Mouse (Mus musculus): Measurements from ENCODE around the gene Cabp4. TPM values are rescaled to one million over a fixed set of nuclear protein-coding genes. Genes with fewer than 3 reads are reported as not detected.
"Not testable (repeated sequence)": the region's sequence is repeated elsewhere in the genome, so short reads cannot be mapped to it uniquely, and the experiment has no call there.

Gene Cabp4
- polyA plus RNA-seq, 1 experiment from 2014 or later: 0.22 TPM

GRCm38 (mm10) chr19:4125741-4126696 lies 17.8 kb downstream of the Cabp4 start, which contains the start of gene Aip:
Aip (minus strand) TSS chr19:4125858.
- Histone ChIP-seq H3K36me3 (replicated peaks) (no peaks in the 10 kb centered on the region; the same call in 1 of the 2 replicates), H3K9me3 (no peaks in the 10 kb centered on the region), H3K9ac (peak within 1 kb of the TSS; percentile 75), H3K27me3 (replicated peaks) (no peaks in the 10 kb centered on the region), H3K4me2 (peak within 1 kb of the TSS; percentile 70), H3K27ac (peak within 1 kb of the TSS; percentile 78), H3K4me3 (peak within 1 kb of the TSS; percentile 74), H3K4me1 (peaks cover 26% of the 10 kb centered on the region)
- WGBS: under 1% methylated on average over 64 of the region's 64 CpGs
- peak; percentile 92 for ATAC-seq (replicated peaks)

DNA sequence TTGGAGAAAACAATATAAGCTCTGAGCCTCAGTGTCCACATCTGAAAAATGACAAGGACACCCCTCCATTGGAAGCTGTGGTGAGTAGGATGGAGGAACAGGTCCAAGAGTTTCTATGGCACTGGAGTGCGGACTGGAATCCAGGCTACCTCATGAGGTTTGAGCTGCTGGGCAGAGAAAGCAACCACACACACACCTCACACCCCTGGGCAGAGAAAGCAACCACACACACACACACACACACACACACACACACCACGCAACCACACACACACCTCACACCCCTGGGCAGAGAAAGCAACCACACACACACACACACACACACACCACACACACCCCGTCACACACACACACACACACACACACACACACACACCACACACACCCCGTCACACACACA lies 18.6 kb downstream of the Cabp4 start:
- Histone ChIP-seq H3K4me3 (peak overlapping the region; percentile 74), H3K4me2 (peak overlapping the region; percentile 70), H3K27ac (peak overlapping the region; percentile 78), H3K9ac (peak overlapping the region; percentile 75), H3K4me1 (peaks cover 31% of the 10 kb centered on the region)
- not testable (repeated sequence) for H3K27me3 ChIP-seq (replicated peaks); H3K36me3 ChIP-seq (replicated peaks); H3K9me3 ChIP-seq
- 7% methylated on average over 4 of the region's 4 CpGs for WGBS
- ATAC-seq (replicated peaks): peak; percentile 37

GRCm38 (mm10) chr19:4124432-4124831 lies 19.4 kb downstream of the Cabp4 start:
- H3K4me3 ChIP-seq: no peak overlapping the region
- peaks cover 36% of the 10 kb centered on the region for H3K4me1 ChIP-seq
- 88% methylated on average over 4 of the region's 4 CpGs for WGBS
- no peak overlapping the region for H3K9ac ChIP-seq
- no peaks in the 10 kb centered on the region for H3K27me3 ChIP-seq (replicated peaks)
- H3K36me3 ChIP-seq (replicated peaks): no peaks in the 10 kb centered on the region; the same call in 1 of the 2 replicates
- ATAC-seq (replicated peaks): no peak
- no peaks in the 10 kb centered on the region for H3K9me3 ChIP-seq
- no peak overlapping the region for H3K4me2 ChIP-seq
- H3K27ac ChIP-seq: no peak overlapping the region

GRCm38 (mm10) chr19:4122411-4123370 lies 21.1 kb downstream of the Cabp4 start:
- 0 out of 2 replicates have a peak, but pooled peaks cover 2% of the 10 kb centered on the region for H3K36me3 ChIP-seq (replicated peaks)
- H3K9ac ChIP-seq: no peak overlapping the region
- H3K9me3 ChIP-seq: no peaks in the 10 kb centered on the region
- peaks cover 32% of the 10 kb centered on the region for H3K4me1 ChIP-seq
- WGBS: 89% methylated on average over 7 of the region's 7 CpGs
- no peak overlapping the region for H3K4me2 ChIP-seq
- H3K4me3 ChIP-seq: no peak overlapping the region
- H3K27me3 ChIP-seq (replicated peaks): no peaks in the 10 kb centered on the region
- no peak overlapping the region for H3K27ac ChIP-seq
- ATAC-seq (replicated peaks): no peak

- H3K27ac ChIP-seq: peak overlapping the region; percentile 86; the same call in 1 of the 2 replicates
- H3K9ac ChIP-seq; ATAC-seq (replicated peaks); H3K36me3 ChIP-seq (replicated peaks); H3K9me3 ChIP-seq; H3K27me3 ChIP-seq (replicated peaks): not testable (repeated sequence)
- peak overlapping the region; percentile 42 for H3K4me2 ChIP-seq
- peak overlapping the region; percentile 46; the same call in 1 of the 2 replicates for H3K4me3 ChIP-seq
- 61% methylated on average over 6 of the region's 6 CpGs for WGBS
- peaks cover 24% of the 10 kb centered on the region for H3K4me1 ChIP-seq
Observed at GRCm38 (mm10) chr19:4121896-4122295, 21.9 kb downstream of the Cabp4 start.

GRCm38 (mm10) chr19:4121097-4121805 lies 22.6 kb downstream of the Cabp4 start:
- Histone ChIP-seq H3K4me1 (peaks cover 18% of the 10 kb centered on the region), H3K27me3 (replicated peaks) (no peaks in the 10 kb centered on the region), H3K4me2 (peak overlapping the region; percentile 42), H3K4me3 (peak overlapping the region; percentile 46), H3K9me3 (no peaks in the 10 kb centered on the region), H3K9ac (peak overlapping the region; percentile 49; the same call in 1 of the 2 replicates), H3K36me3 (replicated peaks) (0 out of 2 replicates have a peak, but pooled peaks cover 5% of the 10 kb centered on the region), H3K27ac (peak overlapping the region; percentile 86)
- peak; percentile 91 for ATAC-seq (replicated peaks)
- 3% methylated on average over 38 of the region's 38 CpGs for WGBS

- no peaks in the 10 kb centered on the region for H3K9me3 ChIP-seq
- H3K36me3 ChIP-seq (replicated peaks): peaks cover 10% of the 10 kb centered on the region
- 97% methylated on average over 2 of the region's 2 CpGs for WGBS
- ATAC-seq (replicated peaks): peak; percentile 7
- 0 out of 2 replicates have a peak overlapping the region, but pooled peaks have one; percentile 1 for H3K9ac ChIP-seq
- H3K4me2 ChIP-seq: peak overlapping the region; percentile 42
- H3K4me3 ChIP-seq: peak overlapping the region; percentile 46
- peaks cover 17% of the 10 kb centered on the region for H3K4me1 ChIP-seq
- no peaks in the 10 kb centered on the region for H3K27me3 ChIP-seq (replicated peaks)
- H3K27ac ChIP-seq: peak overlapping the region; percentile 22; the same call in 1 of the 2 replicates
Observed at GRCm38 (mm10) chr19:4120496-4120895, 23.3 kb downstream of the Cabp4 start.

DNA sequence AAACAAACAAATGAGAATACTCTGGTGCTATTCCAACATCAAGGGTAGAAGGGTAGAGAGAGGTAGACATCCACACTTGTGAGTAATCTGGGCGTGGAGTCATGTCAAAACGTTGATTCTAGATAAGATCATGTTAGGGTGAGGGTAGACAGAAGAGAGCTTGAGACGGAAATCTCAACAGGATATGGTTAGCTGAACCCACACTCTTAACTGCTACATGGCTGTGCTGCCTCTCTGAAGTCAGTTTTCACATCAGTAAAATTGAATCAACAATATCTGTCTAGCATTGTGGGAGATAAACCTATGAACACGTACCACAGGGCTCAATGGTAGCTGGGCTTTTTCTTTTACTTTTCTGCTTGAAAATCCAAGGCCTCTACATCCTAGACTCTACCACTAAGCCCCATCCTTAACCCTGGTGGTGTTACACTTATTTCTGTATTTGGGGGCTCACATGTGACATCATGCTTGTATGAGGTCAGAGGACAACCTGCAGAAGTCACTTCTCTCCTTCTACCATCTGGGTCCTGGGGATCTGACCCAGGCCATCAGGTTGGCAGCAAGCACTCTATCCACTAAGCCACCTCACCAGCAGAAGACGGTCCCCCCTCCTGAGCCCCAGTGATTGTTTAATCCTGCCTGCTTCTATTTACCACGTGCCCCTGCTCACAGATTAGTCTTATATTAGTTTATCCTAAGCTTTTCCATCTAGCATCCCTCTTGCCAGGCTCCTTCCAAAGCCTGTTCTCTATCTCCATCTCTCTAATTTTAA lies 23.9 kb downstream of the Cabp4 start:
- H3K36me3 ChIP-seq (replicated peaks): peaks cover 16% of the 10 kb centered on the region
- H3K4me2 ChIP-seq: peak overlapping the region; percentile 42; the same call in 1 of the 2 replicates
- H3K9me3 ChIP-seq: no peaks in the 10 kb centered on the region
- no peaks in the 10 kb centered on the region for H3K27me3 ChIP-seq (replicated peaks)
- H3K27ac ChIP-seq: no peak overlapping the region
- H3K9ac ChIP-seq: no peak overlapping the region
- 87% methylated on average over 6 of the region's 6 CpGs for WGBS
- no peak overlapping the region for H3K4me3 ChIP-seq
- peaks cover 14% of the 10 kb centered on the region for H3K4me1 ChIP-seq
- ATAC-seq (replicated peaks): no peak

GRCm38 (mm10) chr19:4118350-4118749 lies 25.5 kb downstream of the Cabp4 start:
- no peak overlapping the region for H3K4me2 ChIP-seq
- H3K27me3 ChIP-seq (replicated peaks): no peaks in the 10 kb centered on the region
- WGBS: 98% methylated on average over 2 of the region's 2 CpGs
- no peak for ATAC-seq (replicated peaks)
- no peaks in the 10 kb centered on the region for H3K9me3 ChIP-seq
- peaks cover 31% of the 10 kb centered on the region for H3K36me3 ChIP-seq (replicated peaks)
- H3K4me1 ChIP-seq: peaks cover 10% of the 10 kb centered on the region
- no peak overlapping the region for H3K27ac ChIP-seq
- no peak overlapping the region for H3K4me3 ChIP-seq
- no peak overlapping the region for H3K9ac ChIP-seq

DNA sequence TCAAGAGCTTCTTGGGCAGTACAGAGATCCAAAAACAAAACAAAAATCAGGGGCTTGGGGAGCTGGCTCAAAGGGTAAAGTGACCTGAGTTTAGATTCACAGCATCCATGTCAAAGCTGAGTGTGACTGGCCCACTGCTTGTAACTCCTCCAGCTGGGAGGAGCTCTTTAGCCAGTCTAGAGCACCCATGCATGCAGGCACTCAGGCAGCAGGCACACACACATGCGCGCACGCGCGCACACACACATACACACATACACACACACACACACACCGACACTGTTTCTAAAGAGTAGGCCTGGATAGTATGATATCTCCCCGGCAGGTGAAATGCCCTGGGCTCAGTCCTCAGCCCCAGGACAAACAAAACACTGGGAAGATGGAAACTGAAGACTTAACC lies 26.8 kb downstream of the Cabp4 start:
- WGBS: 93% methylated on average over 7 of the region's 7 CpGs
- Histone ChIP-seq H3K9me3 (no peaks in the 10 kb centered on the region), H3K27ac (no peak overlapping the region), H3K4me1 (peaks cover 10% of the 10 kb centered on the region), H3K4me3 (no peak overlapping the region), H3K27me3 (replicated peaks) (no peaks in the 10 kb centered on the region), H3K36me3 (replicated peaks) (peaks cover 42% of the 10 kb centered on the region), H3K4me2 (no peak overlapping the region), H3K9ac (no peak overlapping the region)
- no peak for ATAC-seq (replicated peaks)

GRCm38 (mm10) chr19:4115816-4116215 lies 28.0 kb downstream of the Cabp4 start:
- H3K4me2 ChIP-seq: no peak overlapping the region
- no peaks in the 10 kb centered on the region for H3K27me3 ChIP-seq (replicated peaks)
- H3K4me3 ChIP-seq: no peak overlapping the region
- 85% methylated on average over 11 of the region's 11 CpGs for WGBS
- no peak overlapping the region for H3K27ac ChIP-seq
- H3K9me3 ChIP-seq: no peaks in the 10 kb centered on the region
- H3K36me3 ChIP-seq (replicated peaks): peaks cover 50% of the 10 kb centered on the region
- peaks cover 10% of the 10 kb centered on the region for H3K4me1 ChIP-seq
- no peak for ATAC-seq (replicated peaks)
- no peak overlapping the region for H3K9ac ChIP-seq

Data from midbrain, embryonic 15.5 days (tissue).